Mouse (Mus musculus): Measurements from ENCODE around the gene Csnk1g1.

DNA sequence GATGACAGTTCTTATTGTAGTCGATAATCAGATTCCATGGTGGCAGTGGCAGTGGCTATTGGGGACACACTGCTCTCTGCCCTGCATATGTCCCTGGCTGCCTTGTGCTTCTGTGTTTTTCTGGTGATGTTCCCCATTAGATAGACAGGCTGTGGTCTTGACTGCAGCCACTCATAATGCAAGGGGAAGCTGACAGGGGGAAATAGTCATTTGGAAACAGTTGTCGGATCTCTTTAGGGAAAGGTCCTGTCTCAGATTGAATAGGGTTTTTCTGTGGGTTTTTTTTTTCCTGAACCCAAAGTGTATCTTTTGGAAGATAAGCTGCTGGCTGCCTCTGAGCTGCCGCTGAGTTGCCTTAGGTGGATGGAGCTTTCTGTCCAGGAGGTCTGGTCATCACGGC, 173.3 kb downstream of the Csnk1g1 start:
- TF ChIP-seq ZNF384 (IDR thresholded peaks at IDR 0.05; ENCODE audit: low read depth, low read length) (no peak), MAFK (IDR thresholded peaks at IDR 0.05; ENCODE audit: insufficient read depth, low read depth, low read length) (no peak)
